Mouse (Mus musculus): ENCODE measurements around the gene Shisal2a. TPM values are rescaled to one million over a fixed set of nuclear protein-coding genes. Genes with fewer than 3 reads are reported as not detected.

The Shisal2a gene
- total and polyA plus RNA-seq, 3 experiments, result not detected

- no peak overlapping the region for H3K4me3 ChIP-seq (replicated peaks in 1 of 3; ENCODE audit: low read depth in 2 of 3, low read length in 2 of 3, poor library complexity in 1 of 3)
- peaks cover 11% of the 10 kb centered on the region for H3K79me2 ChIP-seq (replicated peaks; ENCODE audit: control insufficient read depth, extremely low read depth, insufficient read depth, poor library complexity, severe bottlenecking)
- H3K36me3 ChIP-seq (replicated peaks in 1 of 2; ENCODE audit: control insufficient read depth in 1 of 2, insufficient read depth in 1 of 2, low read length in 1 of 2), result peaks cover 13 to 42% of the 10 kb centered on the region in 2 experiments
- H3K9ac ChIP-seq (ENCODE audit: insufficient read depth, low read depth), result no peak overlapping the region
- in situ Hi-C loops (cut with MboI; ENCODE audit: low pct_ligation_motif_present, low pct_unique_long_range_greater_than_20kb, low sequenced_read_pairs) (loop anchor here (25.0 kb wide), 1 partner anchor 232 kb away; no protein-coding TSS in a partner anchor), dilution Hi-C loops (cut with MboI; ENCODE audit: extremely low pct_ligation_motif_present, extremely low pct_unique_long_range_greater_than_20kb, low sequenced_read_pairs) (no loop called here)
- H3K9me3 ChIP-seq (replicated peaks; ENCODE audit: low read length), result no peaks in the 10 kb centered on the region
- TF ChIP-seq E2F4 (IDR thresholded peaks at IDR 0.05; ENCODE audit: insufficient replicate concordance, low read depth, low read length) (no peak), KAT2A (IDR thresholded peaks at IDR 0.05; ENCODE audit: insufficient replicate concordance, low read length) (no peak), CTCF (conservative IDR thresholded peaks at IDR 0.05 in 1 of 2, IDR thresholded peaks at IDR 0.05 in 1 of 2; ENCODE audit: low read depth in 2 of 2, low read length in 2 of 2) (no peak)
- H3K27ac ChIP-seq (ENCODE audit: insufficient read depth, low read depth), result no peak overlapping the region
- peaks cover 3 to 23% of the 10 kb centered on the region in 2 experiments; a peak in 3 of 4 replicates for H3K4me1 ChIP-seq (ENCODE audit: control insufficient read depth in 1 of 2, insufficient read depth in 2 of 2)
- DNase-seq (ENCODE audit: extremely low read depth), result no peak
- no peaks in the 10 kb centered on the region for H3K27me3 ChIP-seq (replicated peaks)
- no peak overlapping the region for H3K4me2 ChIP-seq (ENCODE audit: insufficient read depth, low read depth, poor library complexity, severe bottlenecking)
These were observed 53.3 kb downstream of the Shisal2a start for GRCm38 (mm10) chr4:108329840-108330239.

GRCm38 (mm10) chr4:108327730-108328484 lies 55.2 kb downstream of the Shisal2a start, which contains the start of gene Coa7:
TSS of gene Coa7 (plus strand) at chr4:108328140.
- peaks cover 3 to 25% of the 10 kb centered on the region in 2 experiments; a peak in 3 of 4 replicates for H3K4me1 ChIP-seq (ENCODE audit: control insufficient read depth in 1 of 2, insufficient read depth in 2 of 2)
- H3K4me3 ChIP-seq (replicated peaks in 1 of 3; ENCODE audit: low read depth in 2 of 3, low read length in 2 of 3, poor library complexity in 1 of 3), result peak within 1 kb of the TSS; percentile 70 to 74 (median 73)
- H3K9me3 ChIP-seq (replicated peaks; ENCODE audit: low read length), result no peaks in the 10 kb centered on the region
- peaks cover 7 to 27% of the 10 kb centered on the region in 2 experiments for H3K36me3 ChIP-seq (replicated peaks in 1 of 2; ENCODE audit: control insufficient read depth in 1 of 2, insufficient read depth in 1 of 2, low read length in 1 of 2)
- peak within 1 kb of the TSS; percentile 92 for H3K9ac ChIP-seq (ENCODE audit: insufficient read depth, low read depth)
- peaks cover 9% of the 10 kb centered on the region for H3K79me2 ChIP-seq (replicated peaks; ENCODE audit: control insufficient read depth, extremely low read depth, insufficient read depth, poor library complexity, severe bottlenecking)
- peak within 1 kb of the TSS; percentile 64 for H3K27ac ChIP-seq (ENCODE audit: insufficient read depth, low read depth)
- no peaks in the 10 kb centered on the region for H3K27me3 ChIP-seq (replicated peaks)
- DNase-seq (ENCODE audit: extremely low read depth), result peak; percentile 95
- dilution Hi-C loops (cut with MboI; ENCODE audit: extremely low pct_ligation_motif_present, extremely low pct_unique_long_range_greater_than_20kb, low sequenced_read_pairs) (no loop called here), in situ Hi-C loops (cut with MboI; ENCODE audit: low pct_ligation_motif_present, low pct_unique_long_range_greater_than_20kb, low sequenced_read_pairs) (loop anchor here (25.0 kb wide), 1 partner anchor 234 kb away; no protein-coding TSS in a partner anchor)
- H3K4me2 ChIP-seq (ENCODE audit: insufficient read depth, low read depth, poor library complexity, severe bottlenecking), result peak within 1 kb of the TSS; percentile 93
- TF ChIP-seq USF2 (conservative IDR thresholded peaks at IDR 0.05; ENCODE audit: low read depth, low read length), result peak; percentile 87
- TF ChIP-seq ELF1 (IDR thresholded peaks at IDR 0.05; ENCODE audit: low read depth, low read length), result no peak
- no peak for TF ChIP-seq ZC3H11A (IDR thresholded peaks at IDR 0.05; ENCODE audit: low read depth, low read length)
- TF ChIP-seq NRF1 (IDR thresholded peaks at IDR 0.05; ENCODE audit: low read depth, low read length), result 0 out of 2 replicates have a peak, but pooled peaks have one; percentile 22
- peak; percentile 63; the same call in 1 of the 2 replicates for TF ChIP-seq TBP (conservative IDR thresholded peaks at IDR 0.05; ENCODE audit: low read depth, low read length)
- TF ChIP-seq POLR2A (IDR thresholded peaks at IDR 0.05; ENCODE audit: low read depth, low read length), result peak; percentile 88
- TF ChIP-seq ZKSCAN1 (IDR thresholded peaks at IDR 0.05; ENCODE audit: borderline replicate concordance, low read depth, low read length), result no peak
- peak; percentile 68 for TF ChIP-seq ZMIZ1 (IDR thresholded peaks at IDR 0.05; ENCODE audit: low read depth, low read length)
- TF ChIP-seq IRF4 (IDR thresholded peaks at IDR 0.05; ENCODE audit: low read depth, low read length), result peak; percentile 27; the same call in 1 of the 2 replicates
- 0 out of 2 replicates have a peak, but pooled peaks have one; percentile 6 for TF ChIP-seq MEF2A (IDR thresholded peaks at IDR 0.05; ENCODE audit: borderline replicate concordance, low read depth, low read length)
- TF ChIP-seq ZNF384 (IDR thresholded peaks at IDR 0.05; ENCODE audit: low read depth, low read length), result no peak
- TF ChIP-seq ETS1 (conservative IDR thresholded peaks at IDR 0.05; ENCODE audit: low read depth, low read length), result peak; percentile 26; the same call in 1 of the 2 replicates
- TF ChIP-seq POLR2AphosphoS2 (IDR thresholded peaks at IDR 0.05; ENCODE audit: low read depth, low read length), result peak; percentile 83; the same call in 1 of the 2 replicates
- peak; percentile 83 for TF ChIP-seq BHLHE40 (IDR thresholded peaks at IDR 0.05; ENCODE audit: low read depth, low read length)
- peak; percentile 71 for TF ChIP-seq NELFE (IDR thresholded peaks at IDR 0.05; ENCODE audit: low read depth, low read length)
- TF ChIP-seq UBTF (IDR thresholded peaks at IDR 0.05; ENCODE audit: low read depth, low read length), result no peak
- no peak for TF ChIP-seq RAD21 (IDR thresholded peaks at IDR 0.05; ENCODE audit: low read depth, low read length)
- peak; percentile 94 for TF ChIP-seq SIN3A (IDR thresholded peaks at IDR 0.05; ENCODE audit: low read length)
- no peak for TF ChIP-seq JUND (conservative IDR thresholded peaks at IDR 0.05; ENCODE audit: low read depth, low read length)
- TF ChIP-seq USF1 (IDR thresholded peaks at IDR 0.05; ENCODE audit: low read depth, low read length), result peak; percentile 94
- no peak for TF ChIP-seq KAT2A (IDR thresholded peaks at IDR 0.05; ENCODE audit: insufficient replicate concordance, low read length)
- TF ChIP-seq MYC (IDR thresholded peaks at IDR 0.05; ENCODE audit: low read depth, low read length), result peak; percentile 93
- peak; percentile 70 for TF ChIP-seq CHD2 (IDR thresholded peaks at IDR 0.05; ENCODE audit: low read length)
- TF ChIP-seq CHD1 (IDR thresholded peaks at IDR 0.05; ENCODE audit: low read depth, low read length), result no peak; the same call in 1 of the 2 replicates
- no peak for TF ChIP-seq PAX5 (IDR thresholded peaks at IDR 0.05; ENCODE audit: low read length)
- no peak for TF ChIP-seq E2F4 (IDR thresholded peaks at IDR 0.05; ENCODE audit: insufficient replicate concordance, low read depth, low read length)
- TF ChIP-seq MXI1 (IDR thresholded peaks at IDR 0.05; ENCODE audit: low read depth, low read length), result peak; percentile 99
- no peak for TF ChIP-seq GABPA (IDR thresholded peaks at IDR 0.05; ENCODE audit: insufficient replicate concordance, low read depth, low read length)
- peak; percentile 25; the same call in 1 of the 2 replicates for TF ChIP-seq MAZ (IDR thresholded peaks at IDR 0.05; ENCODE audit: low read depth, low read length)

Measured in CH12.LX (cell line).